Mouse (Mus musculus) heart, embryonic 16.5 days (tissue): ENCODE data around the gene Hivep2. TPM values are rescaled to one million over a fixed set of nuclear protein-coding genes. Genes with fewer than 3 reads are reported as not detected.

Experiments used
- ATAC-seq: fragments of 200-750 bp; cut with Nextera tagmentation; replicated peaks from 2 replicates; pipeline ENCODE4 v1.8.0; 2017; ENCODE audit warnings: moderate number of reproducible peaks; ENCODE audit not compliant: insufficient read depth, low FRiP score; ENCODE audit errors: extremely low read depth
- H3K27ac ChIP-seq: fragments of 300-500 bp; sonication (generic); 2 replicates; pipeline ENCODE4 v1.5.1; 2014; ENCODE audit warnings: mild to moderate bottlenecking, low read length, control low read depth, moderate library complexity
- H3K27me3 ChIP-seq: fragments of 300-500 bp; sonication (generic); 2 replicates; pipeline ENCODE4 v1.6.1; 2014; ENCODE audit warnings: low read length, mixed read lengths; ENCODE audit not compliant: control insufficient read depth, insufficient read depth
- H3K36me3 ChIP-seq: fragments of 300-500 bp; sonication (generic); 2 replicates; pipeline ENCODE4 v1.6.1; 2014; ENCODE audit not compliant: control insufficient read depth, insufficient read depth
- H3K4me1 ChIP-seq: fragments of 300-500 bp; sonication (generic); 2 replicates; pipeline ENCODE4 v1.6.1; 2014; ENCODE audit warnings: low read length, mixed read lengths; ENCODE audit not compliant: control insufficient read depth, insufficient read depth
- H3K4me2 ChIP-seq: fragments of 300-500 bp; sonication (generic); 2 replicates; pipeline ENCODE4 v1.6.1; 2014; ENCODE audit warnings: low read depth, mild to moderate bottlenecking, control low read depth, low read length
- H3K4me3 ChIP-seq: fragments of 300-500 bp; sonication (generic); 2 replicates; pipeline ENCODE4 v1.5.1; 2014; ENCODE audit warnings: mild to moderate bottlenecking, control low read depth, low read length
- H3K9ac ChIP-seq: fragments of 300-500 bp; sonication (generic); 2 replicates; pipeline ENCODE4 v1.6.1; 2014; ENCODE audit warnings: low read length, control low read depth
- H3K9me3 ChIP-seq: fragments of 300-500 bp; sonication (generic); replicated peaks from 2 replicates; pipeline ENCODE4 v1.6.1; 2016; ENCODE audit warnings: low read length; ENCODE audit not compliant: control insufficient read depth
- WGBS: fragments of 180-500 bp; shearing (Covaris S2); extraction: QIAGEN DNeasy Blood & Tissue Kit; methylation state at CpG from one replicate; pipeline ENCODE4 v1.1.7; 2014; 5-methylcytosine and 5-hydroxymethylcytosine counted together
- polyA plus RNA-seq: library from polyadenylated mRNA; unstranded; fragments of >200 nt; fragmentation: Nextera tagmentation; extraction: Ambion mirVana; gene quantifications from 2 replicates; pipeline ENCODE4 v1.2.1, GENCODE M21; 2015

The Hivep2 gene
- polyA plus RNA-seq, 1 experiment from 2014 or later: 5.7 TPM

- H3K36me3 ChIP-seq: no peaks in the 10 kb centered on the region
- peak overlapping the region; percentile 99 for H3K27ac ChIP-seq
- no peaks in the 10 kb centered on the region for H3K9me3 ChIP-seq
- WGBS: 10% methylated on average over 5 of the region's 5 CpGs
- peak overlapping the region; percentile 92 for H3K9ac ChIP-seq
- peak overlapping the region; percentile 98 for H3K4me2 ChIP-seq
- no peaks in the 10 kb centered on the region for H3K27me3 ChIP-seq
- H3K4me3 ChIP-seq: peak overlapping the region; percentile 92
- 0 out of 2 replicates have a peak, but pooled peaks cover 2% of the 10 kb centered on the region for H3K4me1 ChIP-seq
- no peak for ATAC-seq
Observed at GRCm38 (mm10) chr10:13968234-13968555, 2.3 kb downstream of the Hivep2 start.

- Histone ChIP-seq H3K9me3 (no peaks in the 10 kb centered on the region), H3K27me3 (no peaks in the 10 kb centered on the region), H3K36me3 (no peaks in the 10 kb centered on the region), H3K4me2 (no peak overlapping the region), H3K4me1 (peaks cover 6% of the 10 kb centered on the region), H3K27ac (no peak overlapping the region), H3K9ac (no peak overlapping the region), H3K4me3 (no peak overlapping the region)
- 23% methylated on average over 8 of the region's 8 CpGs for WGBS
- ATAC-seq: no peak
Observed at GRCm38 (mm10) chr10:13968989-13969388, 3.1 kb downstream of the Hivep2 start.

GRCm38 (mm10) chr10:13970321-13970720 is 4.4 kb downstream of the Hivep2 start:
- no peak overlapping the region for H3K4me2 ChIP-seq
- no peak overlapping the region for H3K9ac ChIP-seq
- H3K27ac ChIP-seq: no peak overlapping the region
- H3K36me3 ChIP-seq: no peaks in the 10 kb centered on the region
- H3K4me3 ChIP-seq: no peak overlapping the region
- H3K27me3 ChIP-seq: no peaks in the 10 kb centered on the region
- peaks cover 14% of the 10 kb centered on the region for H3K4me1 ChIP-seq
- H3K9me3 ChIP-seq: no peaks in the 10 kb centered on the region
- ATAC-seq: no peak
- 68% methylated on average over 3 of the region's 3 CpGs for WGBS

GRCm38 (mm10) chr10:13971268-13971667 is 5.4 kb downstream of the Hivep2 start:
- WGBS: 55% methylated on average over 5 of the region's 5 CpGs
- H3K9me3 ChIP-seq: no peaks in the 10 kb centered on the region
- no peak overlapping the region for H3K4me2 ChIP-seq
- no peak overlapping the region for H3K27ac ChIP-seq
- H3K4me1 ChIP-seq: peaks cover 23% of the 10 kb centered on the region
- H3K4me3 ChIP-seq: no peak overlapping the region
- no peaks in the 10 kb centered on the region for H3K27me3 ChIP-seq
- no peak overlapping the region for H3K9ac ChIP-seq
- H3K36me3 ChIP-seq: no peaks in the 10 kb centered on the region
- ATAC-seq: no peak

- H3K27me3 ChIP-seq: no peaks in the 10 kb centered on the region
- H3K9ac ChIP-seq: no peak overlapping the region
- H3K4me3 ChIP-seq: no peak overlapping the region
- no peak overlapping the region for H3K4me2 ChIP-seq
- 0 out of 2 replicates have a peak, but pooled peaks have one; percentile 39 for ATAC-seq
- H3K36me3 ChIP-seq: no peaks in the 10 kb centered on the region
- no peak overlapping the region for H3K27ac ChIP-seq
- 70% methylated on average over 7 of the region's 7 CpGs for WGBS
- H3K9me3 ChIP-seq: no peaks in the 10 kb centered on the region
- peaks cover 27% of the 10 kb centered on the region for H3K4me1 ChIP-seq
Observed at GRCm38 (mm10) chr10:13973563-13974179, 7.8 kb downstream of the Hivep2 start.

GRCm38 (mm10) chr10:13974472-13974871 is 8.6 kb downstream of the Hivep2 start:
- peaks cover 32% of the 10 kb centered on the region for H3K4me1 ChIP-seq
- no peak overlapping the region for H3K9ac ChIP-seq
- H3K4me2 ChIP-seq: peak overlapping the region; percentile 39; the same call in 1 of the 2 replicates
- no peak; the same call in 1 of the 2 replicates for ATAC-seq
- no peaks in the 10 kb centered on the region for H3K9me3 ChIP-seq
- no peaks in the 10 kb centered on the region for H3K27me3 ChIP-seq
- H3K4me3 ChIP-seq: no peak overlapping the region
- WGBS: 27% methylated on average over 7 of the region's 7 CpGs
- H3K27ac ChIP-seq: no peak overlapping the region
- no peaks in the 10 kb centered on the region for H3K36me3 ChIP-seq

GRCm38 (mm10) chr10:13975861-13976260 is 10.0 kb downstream of the Hivep2 start:
- no peak for ATAC-seq
- Histone ChIP-seq H3K9me3 (no peaks in the 10 kb centered on the region), H3K9ac (no peak overlapping the region), H3K4me2 (no peak overlapping the region; the same call in 1 of the 2 replicates), H3K4me3 (no peak overlapping the region), H3K36me3 (no peaks in the 10 kb centered on the region), H3K4me1 (peaks cover 32% of the 10 kb centered on the region), H3K27me3 (no peaks in the 10 kb centered on the region), H3K27ac (peak overlapping the region; percentile 5; the same call in 1 of the 2 replicates)
- WGBS: 56% methylated on average over 4 of the region's 4 CpGs

- Histone ChIP-seq H3K4me3 (no peak overlapping the region), H3K4me2 (peak overlapping the region; percentile 31)
Observed at GRCm38 (mm10) chr10:13976267-13976666, 10.4 kb downstream of the Hivep2 start.

GRCm38 (mm10) chr10:13982271-13982670 is 16.4 kb downstream of the Hivep2 start:
- WGBS: 63% methylated on average over 6 of the region's 6 CpGs
- no peaks in the 10 kb centered on the region for H3K36me3 ChIP-seq
- H3K27me3 ChIP-seq: no peaks in the 10 kb centered on the region
- peak overlapping the region; percentile 66 for H3K4me3 ChIP-seq
- H3K27ac ChIP-seq: peak overlapping the region; percentile 96
- H3K9me3 ChIP-seq: no peaks in the 10 kb centered on the region
- H3K4me1 ChIP-seq: peaks cover 24% of the 10 kb centered on the region
- H3K4me2 ChIP-seq: peak overlapping the region; percentile 87
- peak overlapping the region; percentile 85 for H3K9ac ChIP-seq
- ATAC-seq: no peak

More at GRCm38 (mm10) chr10:13976267-13976666, 10.4 kb downstream of the Hivep2 start:
- Histone ChIP-seq H3K9ac (peak overlapping the region; percentile 51; the same call in 1 of the 2 replicates), H3K9me3 (no peaks in the 10 kb centered on the region), H3K36me3 (no peaks in the 10 kb centered on the region), H3K27me3 (no peaks in the 10 kb centered on the region), H3K27ac (peak overlapping the region; percentile 5), H3K4me1 (peaks cover 32% of the 10 kb centered on the region)
- no peak for ATAC-seq
- WGBS: 49% methylated on average over 6 of the region's 6 CpGs
